Mouse (Mus musculus): Measurements from ENCODE around the gene Zbtb12. TPM values are rescaled to one million over a fixed set of nuclear protein-coding genes. Genes with fewer than 3 reads are reported as not detected.

The Zbtb12 gene
- total RNA-seq (2023) = 4.9 TPM

DNA sequence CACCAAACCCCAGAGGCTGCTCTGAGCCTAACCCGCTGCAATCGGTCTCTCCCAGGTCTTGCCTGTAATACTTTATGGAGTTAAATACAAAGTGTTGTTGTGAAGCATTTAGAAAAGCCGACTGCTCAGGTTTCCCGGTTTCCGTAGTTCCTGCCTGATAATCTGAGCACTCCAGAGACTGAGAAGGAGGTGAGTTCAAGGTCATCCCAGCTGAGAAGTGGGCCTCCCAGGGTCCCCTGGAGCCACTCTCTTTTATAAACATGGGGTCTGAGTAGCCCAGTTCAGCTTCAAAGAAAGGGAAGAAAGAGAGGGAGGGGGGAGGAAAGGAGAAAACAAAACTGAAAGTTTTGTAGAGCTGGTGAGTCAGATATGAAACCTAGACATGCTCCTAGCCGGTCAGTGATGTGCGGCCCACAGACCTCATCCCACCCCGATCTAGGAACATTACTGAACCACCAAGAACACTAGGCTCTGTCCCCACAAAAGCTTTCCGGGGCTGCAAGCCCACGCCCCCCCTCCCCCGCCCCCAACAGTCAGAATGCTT lies at the start of gene Zbtb12:
Gene Zbtb12, plus strand, starts transcription at position 148 of the 544 bp plus-strand sequence.

DNA sequence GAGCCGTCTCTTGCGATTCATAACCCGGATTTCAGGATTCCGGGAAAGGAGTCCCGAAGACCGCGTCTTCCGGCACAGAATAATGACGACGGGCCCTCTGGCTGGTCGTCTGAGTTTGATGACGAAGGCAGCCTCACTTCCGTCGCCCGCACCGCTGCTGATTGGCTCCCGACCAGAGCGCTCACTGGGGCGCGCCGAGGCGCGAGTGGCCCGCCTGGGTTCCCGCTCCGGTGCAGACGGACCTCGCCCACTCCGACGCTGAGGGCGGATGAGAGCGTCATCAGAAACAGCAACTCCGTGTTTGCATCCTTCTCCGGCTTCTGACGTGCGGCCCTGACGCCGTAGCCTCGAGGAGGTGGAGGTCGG lies 42.4 kb upstream of the Zbtb12 start, which contains the start of the genes Stk19 and Dxo:
Gene Stk19, minus strand, starts transcription at position 90 of the 366 bp plus-strand sequence.
Gene Dxo, plus strand, starts transcription at position 164 of the 366 bp plus-strand sequence.

DNA sequence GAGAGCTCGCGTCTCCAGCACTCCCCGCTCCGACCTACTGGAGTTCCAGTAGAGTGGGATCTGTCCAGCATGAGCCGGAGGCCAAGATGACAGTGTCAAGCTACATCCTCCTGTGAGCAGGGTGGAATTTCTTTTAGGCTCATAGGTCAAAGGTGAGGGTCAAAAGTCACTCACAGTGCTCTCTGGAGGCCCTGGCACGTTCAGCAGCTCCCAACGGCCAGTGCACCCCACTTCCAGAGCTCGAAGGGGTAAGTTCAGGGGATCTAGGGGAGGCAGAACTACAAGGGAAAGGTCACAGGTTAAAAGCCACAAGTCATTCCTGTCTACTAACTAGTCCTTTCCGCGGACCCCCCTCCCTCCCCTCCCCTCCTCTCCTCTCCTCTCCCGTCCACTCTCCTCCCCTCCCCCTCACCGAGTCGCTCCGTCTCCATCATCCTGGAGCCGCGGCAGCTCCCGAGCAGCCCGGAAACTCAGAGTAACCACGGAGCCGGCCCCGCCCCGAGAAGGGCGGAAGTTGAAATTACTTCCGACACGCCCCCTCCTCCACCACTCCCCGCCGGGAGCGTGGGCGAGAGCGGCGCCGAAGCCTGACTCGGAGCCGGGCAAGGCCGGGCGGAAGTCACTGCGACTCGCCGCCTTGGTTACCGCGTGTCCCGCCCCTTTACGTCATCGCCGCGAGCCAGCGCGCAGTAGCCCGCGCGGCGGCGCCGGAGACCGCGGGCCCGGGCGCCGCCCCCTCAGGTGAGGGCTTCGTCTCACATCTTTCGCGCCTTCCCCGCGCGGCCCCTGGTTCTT lies 29.4 kb upstream of the Zbtb12 start, which contains the start of the genes Skiv2l and Nelfe:
Gene Skiv2l, minus strand, starts transcription at position 489 of the 795 bp plus-strand sequence.
Gene Nelfe, plus strand, starts transcription at position 670 of the 795 bp plus-strand sequence.

DNA sequence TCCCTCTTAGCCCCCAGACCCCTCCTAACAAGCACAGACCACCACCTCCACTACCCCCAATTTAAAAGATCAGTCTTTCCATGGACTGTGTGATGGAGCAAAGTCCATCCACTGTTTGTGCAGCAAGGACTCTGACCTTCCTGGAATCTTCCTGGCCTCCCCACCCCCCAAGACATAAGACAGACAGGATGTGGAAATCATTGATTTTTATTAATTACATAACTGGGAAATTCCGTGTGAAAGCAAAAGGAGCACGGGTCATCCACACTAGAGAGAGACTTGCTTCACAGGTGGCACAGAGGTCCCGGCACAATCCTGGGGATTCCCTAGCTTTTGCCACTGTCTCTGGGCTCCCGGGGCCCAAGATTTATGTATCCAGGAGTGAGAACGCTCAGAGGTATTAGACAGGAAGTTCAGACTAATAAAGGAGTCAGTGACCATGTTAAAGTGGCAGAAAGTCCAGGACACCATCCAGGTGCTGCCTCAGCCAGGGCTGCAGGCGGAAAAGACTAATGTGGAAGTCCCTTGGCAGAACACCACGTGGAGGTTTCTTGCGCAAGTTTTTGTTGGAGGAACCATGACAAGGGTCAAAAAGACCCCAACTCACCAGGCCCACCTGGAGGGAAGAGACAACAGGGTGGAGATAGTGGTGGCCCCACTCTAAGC lies 16.7 kb upstream of the Zbtb12 start, which contains the start of gene Cfb:
Gene Cfb, minus strand, starts transcription at position 103 of the 666 bp plus-strand sequence.

DNA sequence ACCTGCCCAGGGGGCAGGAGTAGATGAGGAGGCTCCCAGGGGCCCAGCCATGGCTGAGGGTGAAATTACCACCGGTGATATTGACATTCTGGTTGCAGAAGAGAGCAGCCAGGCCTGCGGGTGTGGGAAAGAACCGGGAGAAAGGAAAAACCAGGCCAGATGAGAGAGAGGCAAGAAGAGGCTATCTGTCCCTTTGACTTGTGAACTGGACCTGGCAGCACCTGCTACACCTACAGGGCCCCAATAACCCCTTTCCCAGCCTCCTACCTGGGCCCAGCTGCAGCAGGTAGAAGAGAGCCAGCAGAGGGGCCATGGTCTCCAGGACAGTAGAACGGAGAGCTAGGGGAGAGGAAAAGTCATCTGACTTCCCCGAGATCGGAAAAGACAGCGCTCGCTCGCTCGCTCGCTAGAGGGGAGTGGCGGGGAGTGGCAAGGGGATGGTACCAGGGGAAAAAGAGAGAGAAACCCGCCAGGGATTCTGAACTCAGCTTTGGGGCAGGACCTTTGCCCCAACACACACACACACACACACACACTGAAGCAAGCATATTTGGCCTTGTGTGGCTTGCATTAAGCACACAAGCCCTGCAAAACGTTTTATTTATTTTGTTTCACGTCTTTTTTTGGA lies 2.5 kb downstream of the Zbtb12 start, which contains the start of gene Gm20547:
Gene Gm20547, minus strand, starts transcription at position 360 of the 628 bp plus-strand sequence.

DNA sequence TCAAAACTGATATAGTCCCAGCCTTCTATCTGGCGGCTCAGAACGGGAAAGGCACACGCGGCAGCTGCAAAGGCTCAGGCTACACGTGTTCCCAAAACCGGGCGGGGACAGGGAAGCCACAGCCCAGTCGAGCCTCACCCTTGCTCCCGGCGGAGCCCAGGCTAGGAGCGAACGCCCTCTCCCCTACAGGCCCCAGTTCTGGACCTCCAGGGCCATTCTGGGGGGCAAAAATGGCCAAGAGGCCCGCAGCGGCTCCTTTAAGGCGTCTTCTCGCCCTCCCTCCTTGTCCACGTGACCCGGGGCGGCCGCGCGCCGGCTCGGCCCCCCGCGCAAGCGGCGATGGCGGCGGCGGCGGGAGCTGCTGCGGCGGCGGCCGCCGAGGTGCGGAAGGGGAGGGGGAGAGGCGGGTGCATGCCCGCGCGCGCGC lies 18.9 kb downstream of the Zbtb12 start, which contains the start of the genes C2 and Ehmt2:
Gene C2, minus strand, starts transcription at position 106 of the 427 bp plus-strand sequence.
Gene Ehmt2, plus strand, starts transcription at position 310 of the 427 bp plus-strand sequence.

DNA sequence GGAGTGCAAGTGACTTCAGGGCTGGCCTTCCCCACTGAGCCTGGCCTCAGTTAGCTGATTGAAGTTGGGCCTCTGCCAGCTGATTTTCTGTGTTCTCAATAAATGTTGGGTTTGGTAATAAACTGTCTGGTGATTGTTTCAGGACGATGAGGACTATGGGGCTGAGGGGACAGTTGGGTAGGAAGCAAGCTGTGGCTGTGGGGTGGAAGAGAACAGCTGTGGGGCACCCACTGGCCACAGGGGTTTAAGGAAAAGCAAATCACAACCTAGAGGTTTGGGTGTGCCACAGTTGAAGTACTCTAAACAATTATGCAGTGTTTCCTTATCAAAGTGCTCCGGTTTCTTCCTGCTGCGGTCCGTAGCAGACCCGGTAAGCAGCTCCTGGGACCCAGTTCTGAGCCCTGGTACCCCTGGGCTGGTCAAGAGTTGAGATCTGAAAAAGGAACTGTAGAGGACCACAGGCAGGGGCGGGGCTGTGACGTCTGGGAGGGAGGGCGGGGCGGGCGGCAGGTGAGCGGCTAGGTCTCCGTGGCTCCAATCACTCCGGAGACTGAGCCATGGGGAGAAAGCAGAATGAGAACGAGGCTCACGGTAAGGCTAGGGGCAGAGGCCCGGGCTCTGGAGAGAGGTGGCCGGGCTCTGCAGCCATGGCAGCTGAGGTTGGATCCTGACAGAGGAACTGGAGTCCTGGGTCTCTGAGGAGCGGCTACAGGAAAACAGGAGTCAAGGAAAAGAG lies 34.8 kb downstream of the Zbtb12 start, which contains the start of gene Slc44a4:
Gene Slc44a4, plus strand, starts transcription at position 537 of the 736 bp plus-strand sequence.

DNA sequence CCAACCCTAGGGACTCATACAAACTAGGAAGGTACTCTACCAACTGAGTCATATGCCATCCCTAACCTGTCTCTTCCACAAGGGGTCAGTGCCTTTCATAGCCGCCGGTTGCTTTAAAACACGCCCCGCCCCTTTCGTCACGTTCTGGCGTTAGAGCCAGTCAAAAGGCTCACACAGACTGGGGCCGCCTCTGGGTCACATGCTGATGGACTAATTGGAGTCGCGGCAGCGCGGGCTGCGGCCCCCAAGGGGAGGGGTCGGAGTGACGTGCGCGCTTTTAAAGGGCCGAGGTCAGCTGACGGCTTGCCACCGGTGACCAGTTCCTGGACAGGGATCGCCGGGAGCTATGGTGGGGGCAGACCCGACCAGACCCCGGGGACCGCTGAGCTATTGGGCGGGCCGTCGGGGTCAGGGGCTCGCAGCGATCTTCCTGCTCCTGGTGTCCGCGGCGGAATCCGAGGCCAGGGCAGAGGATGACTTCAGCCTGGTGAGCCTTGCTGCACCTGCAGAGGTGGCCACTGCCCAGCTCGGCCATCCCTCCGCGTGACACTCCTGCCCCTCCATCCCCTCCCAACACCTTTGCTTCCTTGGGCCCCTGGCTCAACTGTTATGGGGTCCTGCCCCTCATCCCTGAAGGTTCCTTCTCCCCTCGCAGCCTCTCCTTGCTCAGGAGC lies 51.9 kb downstream of the Zbtb12 start, which contains the start of gene Neu1:
Gene Neu1, plus strand, starts transcription at position 193 of the 674 bp plus-strand sequence.

Other genes starting within 250 kb of the Zbtb12 start
- gene Prrt1, start 249.9 kb upstream of the Zbtb12 start, total RNA-seq (2023) = 7.4 TPM
- gene Fkbpl, start 234.7 kb upstream of the Zbtb12 start, total RNA-seq (2023) = 3.3 TPM
- 50.7 TPM for gene Atf6b, start 232.3 kb upstream of the Zbtb12 start, total RNA-seq (2023)
- 0.98 TPM for gene Tnxb, start 208.9 kb upstream of the Zbtb12 start, total RNA-seq (2023)
- 4.4 TPM for gene C4b, start 135.6 kb upstream of the Zbtb12 start, total RNA-seq (2023)
- gene Cyp21a1, start 74.9 kb upstream of the Zbtb12 start, total RNA-seq (2023) = 0.33 TPM
- 51.0 TPM for gene Stk19, start 42.5 kb upstream of the Zbtb12 start, total RNA-seq (2023)
- 96.6 TPM for gene Dxo, start 42.5 kb upstream of the Zbtb12 start, total RNA-seq (2023)
- gene Skiv2l, start 29.3 kb upstream of the Zbtb12 start, total RNA-seq (2023) = 117 TPM
- gene Nelfe, start 29.1 kb upstream of the Zbtb12 start, total RNA-seq (2023) = 27.3 TPM
- 2.4 TPM for gene Cfb, start 17.0 kb upstream of the Zbtb12 start, total RNA-seq (2023)
- gene Gm20547, start 2.6 kb downstream of the Zbtb12 start, total RNA-seq (2023) = 1.2 TPM
- 6.4 TPM for gene C2, start 18.8 kb downstream of the Zbtb12 start, total RNA-seq (2023)
- 133 TPM for gene Ehmt2, start 19.0 kb downstream of the Zbtb12 start, total RNA-seq (2023)
- not detected for gene Slc44a4, start 35.0 kb downstream of the Zbtb12 start, total RNA-seq (2023)
- gene Neu1, start 51.8 kb downstream of the Zbtb12 start, total RNA-seq (2023) = 56.3 TPM
- gene Hspa1b, start 79.8 kb downstream of the Zbtb12 start, total RNA-seq (2023) = 146 TPM
- gene Gm20481, start 90.4 kb downstream of the Zbtb12 start, total RNA-seq (2023) = not detected
- gene Hspa1a, start 92.7 kb downstream of the Zbtb12 start, total RNA-seq (2023) = 70.6 TPM
- gene Hspa1l, start 93.2 kb downstream of the Zbtb12 start, total RNA-seq (2023) = not detected
- gene Lsm2, start 102.4 kb downstream of the Zbtb12 start, total RNA-seq (2023) = 39.0 TPM
- gene Vars, start 121.5 kb downstream of the Zbtb12 start, total RNA-seq (2023) = 84.6 TPM
- 0.21 TPM for gene Vwa7, start 137.1 kb downstream of the Zbtb12 start, total RNA-seq (2023)
- gene Sapcd1, start 148.5 kb downstream of the Zbtb12 start, total RNA-seq (2023) = not detected
- 3.9 TPM for gene Msh5, start 167.3 kb downstream of the Zbtb12 start, total RNA-seq (2023)
- gene Clic1, start 170.5 kb downstream of the Zbtb12 start, total RNA-seq (2023) = 157 TPM
- 2.5 TPM for gene Ddah2, start 179.6 kb downstream of the Zbtb12 start, total RNA-seq (2023)
- gene Ly6g6c, start 185.9 kb downstream of the Zbtb12 start, total RNA-seq (2023) = not detected
- gene Mpig6b, start 186.7 kb downstream of the Zbtb12 start, total RNA-seq (2023) = 0.27 TPM
- not detected for gene Ly6g6e, start 197.4 kb downstream of the Zbtb12 start, total RNA-seq (2023)
- gene Ly6g6d, start 198.6 kb downstream of the Zbtb12 start, total RNA-seq (2023) = not detected
- not detected for gene Ly6g6f, start 206.1 kb downstream of the Zbtb12 start, total RNA-seq (2023)
- gene Abhd16a, start 209.8 kb downstream of the Zbtb12 start, total RNA-seq (2023) = 69.9 TPM
- gene Ly6g5c, start 228.8 kb downstream of the Zbtb12 start, total RNA-seq (2023) = not detected
- 0.83 TPM for gene Ly6g5b, start 235.9 kb downstream of the Zbtb12 start, total RNA-seq (2023)
- gene Gpank1, start 242.0 kb downstream of the Zbtb12 start, total RNA-seq (2023) = 27.0 TPM
- 141 TPM for gene Csnk2b, start 242.6 kb downstream of the Zbtb12 start, total RNA-seq (2023)
- 20.6 TPM for gene D17H6S53E, start 246.9 kb downstream of the Zbtb12 start, total RNA-seq (2023)

Data from CD4-positive naive resting alpha-beta T cell, adult 57 days (primary cell).